Mouse (Mus musculus): ENCODE data around the gene Fancc.

Gene Fancc

DNA sequence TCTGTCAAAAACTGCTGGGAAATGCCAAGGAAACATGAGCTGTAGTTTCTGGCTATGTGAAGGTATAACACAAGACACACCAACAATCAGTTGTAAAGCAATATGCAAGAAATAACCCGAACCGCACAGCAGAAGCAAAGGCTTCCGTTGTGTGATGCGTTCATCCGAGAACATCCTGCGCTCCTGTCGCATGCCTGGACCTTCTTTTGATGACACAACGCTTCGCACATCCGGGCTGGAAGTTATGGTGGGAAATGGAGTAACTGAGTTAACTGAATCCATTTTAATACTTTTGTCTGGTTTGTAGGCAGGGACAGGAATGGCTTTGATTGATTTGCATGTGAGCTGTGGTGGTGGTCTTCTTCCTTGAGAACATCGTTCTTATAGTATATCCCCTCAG is 249.4 kb downstream of the Fancc start:
- DNase-seq (ENCODE audit: low read depth in 2 of 2, low spot score in 2 of 2), result no peak

DNA sequence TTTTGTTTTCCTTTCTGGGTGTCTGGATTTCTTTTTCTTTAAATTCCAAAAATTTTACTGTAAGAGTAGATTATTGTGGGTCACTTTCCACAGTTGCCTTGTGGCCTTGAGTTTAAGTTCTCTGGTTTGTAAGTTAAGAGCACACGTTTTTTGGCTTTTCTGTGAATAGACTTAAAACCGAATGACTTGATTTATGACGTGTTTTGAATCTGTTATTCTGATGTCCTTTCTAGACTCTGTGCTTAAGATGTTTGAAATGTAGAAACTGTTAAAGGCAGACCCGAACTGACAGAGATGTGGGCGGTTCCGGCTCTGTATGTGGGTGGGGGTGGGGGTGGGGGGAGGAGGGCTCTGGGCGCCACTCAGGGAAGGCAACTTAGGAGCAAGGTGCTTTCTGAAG is 250.0 kb downstream of the Fancc start:
- DNase-seq (ENCODE audit: low read depth in 2 of 2, low spot score in 2 of 2), result no peak

- no peak for DNase-seq (ENCODE audit: low read depth in 2 of 2, low spot score in 2 of 2)
Measured at GRCm38 (mm10) chr13:63246332-63246940, 250.6 kb downstream of the Fancc start.

GRCm38 (mm10) chr13:63245812-63246211 is 251.3 kb downstream of the Fancc start:
- DNase-seq (ENCODE audit: low read depth in 2 of 2, low spot score in 2 of 2), result no peak

- no peak for DNase-seq (ENCODE audit: low read depth in 2 of 2, low spot score in 2 of 2)
Measured at GRCm38 (mm10) chr13:63245218-63245617, 251.9 kb downstream of the Fancc start.

DNA sequence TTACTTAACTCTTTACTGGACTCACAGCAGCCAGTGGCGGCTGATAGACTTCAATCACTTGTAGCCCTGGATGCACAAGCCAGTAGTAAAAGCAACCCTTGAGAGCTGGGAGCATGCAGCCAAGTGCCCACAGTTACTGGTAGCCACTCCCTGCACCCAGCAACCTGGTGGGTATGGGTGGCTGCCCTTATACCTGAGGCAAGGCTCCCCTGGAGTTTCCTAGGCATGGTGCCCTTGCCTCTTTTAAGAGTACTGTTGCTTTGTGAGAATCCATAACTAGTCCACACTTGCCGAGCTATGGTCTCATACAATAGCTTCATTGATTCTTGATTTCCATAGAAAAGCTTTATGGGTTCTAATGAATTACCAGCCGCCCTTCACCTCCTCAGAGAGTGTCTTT is 252.7 kb downstream of the Fancc start:
- no peak for DNase-seq (ENCODE audit: low read depth in 2 of 2, low spot score in 2 of 2)

DNA sequence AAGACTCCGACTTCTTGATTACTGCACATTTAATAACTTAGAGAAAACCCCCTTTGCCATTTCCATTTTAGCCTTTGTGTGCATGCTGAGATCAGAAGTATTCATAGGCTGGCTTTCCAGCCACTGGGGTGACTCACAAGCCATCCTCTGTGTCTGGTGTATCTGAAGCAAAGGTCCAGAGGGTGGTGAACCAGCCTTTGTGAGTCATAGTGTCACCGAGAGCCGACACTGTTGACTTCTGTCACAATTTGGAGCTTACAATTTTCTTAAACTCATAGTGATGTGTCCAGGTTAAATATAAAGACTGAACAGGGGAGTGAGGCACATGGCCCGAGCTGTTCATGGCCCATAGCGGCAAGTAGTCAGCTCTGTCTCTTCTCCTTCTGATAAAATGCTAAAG is 253.5 kb downstream of the Fancc start:
- no peak for DNase-seq (ENCODE audit: low read depth in 2 of 2, low spot score in 2 of 2)

GRCm38 (mm10) chr13:63242401-63243192 is 254.5 kb downstream of the Fancc start:
- no peak for DNase-seq (ENCODE audit: low read depth in 2 of 2, low spot score in 2 of 2)

GRCm38 (mm10) chr13:63241665-63242064 is 255.4 kb downstream of the Fancc start:
- no peak for DNase-seq (ENCODE audit: low read depth in 2 of 2, low spot score in 2 of 2)

GRCm38 (mm10) chr13:63240835-63241234 is 256.2 kb downstream of the Fancc start:
- no peak for DNase-seq (ENCODE audit: low read depth in 2 of 2, low spot score in 2 of 2)

DNA sequence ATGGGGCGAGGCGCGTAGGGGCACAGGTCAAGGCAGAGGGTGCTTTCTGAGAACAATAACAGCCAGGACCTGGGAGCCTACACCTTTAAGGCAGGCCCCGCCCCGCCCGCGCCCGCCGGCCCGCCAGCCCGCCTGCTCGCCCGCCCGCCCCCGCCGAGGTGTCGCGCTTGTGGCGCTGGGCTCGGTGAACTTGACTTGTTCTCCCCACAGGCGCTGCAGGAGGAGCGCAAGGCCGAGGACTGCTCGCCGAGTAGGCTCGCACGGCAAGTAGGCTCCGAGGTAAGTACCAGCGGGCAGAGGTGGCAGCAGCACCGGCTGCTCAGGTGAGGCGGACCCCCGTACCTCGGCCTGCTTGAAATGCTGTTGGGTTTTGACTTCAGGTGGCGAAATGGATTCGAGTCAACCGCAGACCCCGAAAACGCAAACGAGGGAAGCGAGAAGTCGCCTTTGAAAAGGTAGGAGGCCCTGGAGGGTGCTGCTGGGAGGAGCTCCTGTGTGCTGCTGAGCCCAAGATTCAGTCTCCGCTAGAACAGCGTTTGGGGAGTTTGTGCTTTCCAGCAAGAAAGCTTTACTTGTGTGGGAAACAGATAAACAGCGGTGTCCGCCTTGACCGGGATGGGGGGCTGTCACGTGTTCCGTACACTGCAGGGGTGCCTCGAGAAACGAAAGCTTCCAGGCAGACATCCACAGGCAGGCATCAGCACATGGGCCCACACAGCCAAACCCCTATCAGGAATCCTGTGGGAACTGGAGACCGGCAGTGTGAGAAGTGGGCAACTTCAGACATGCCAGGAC is 257.0 kb downstream of the Fancc start:
- peak; percentile 69 for DNase-seq (ENCODE audit: low read depth in 2 of 2, low spot score in 2 of 2)

DNA sequence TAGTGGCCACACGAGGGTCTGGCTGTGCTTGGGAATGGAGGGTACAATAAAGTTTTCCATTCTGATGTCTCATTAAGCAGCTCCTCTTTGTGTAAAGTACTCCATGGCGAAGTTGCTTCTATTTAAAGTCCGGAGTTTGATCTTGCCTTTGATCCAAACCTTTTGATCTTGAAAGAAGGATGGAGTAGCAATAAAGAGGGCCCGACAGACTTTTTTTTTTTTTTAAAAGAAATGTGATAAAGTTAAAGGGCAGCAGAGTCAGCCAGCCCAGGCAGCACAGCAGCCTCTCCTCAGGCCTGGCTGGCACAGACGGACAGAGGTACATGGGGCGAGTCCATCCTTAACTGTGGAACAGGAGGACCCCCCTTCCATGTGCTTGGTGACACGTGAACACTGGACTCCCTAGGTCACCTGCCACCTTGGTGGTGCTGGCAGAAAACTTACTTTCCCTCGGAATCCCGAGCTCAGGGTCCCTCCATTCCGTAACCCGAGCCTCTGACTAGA is 257.7 kb downstream of the Fancc start:
- no peak for DNase-seq (ENCODE audit: low read depth in 2 of 2, low spot score in 2 of 2)

DNA sequence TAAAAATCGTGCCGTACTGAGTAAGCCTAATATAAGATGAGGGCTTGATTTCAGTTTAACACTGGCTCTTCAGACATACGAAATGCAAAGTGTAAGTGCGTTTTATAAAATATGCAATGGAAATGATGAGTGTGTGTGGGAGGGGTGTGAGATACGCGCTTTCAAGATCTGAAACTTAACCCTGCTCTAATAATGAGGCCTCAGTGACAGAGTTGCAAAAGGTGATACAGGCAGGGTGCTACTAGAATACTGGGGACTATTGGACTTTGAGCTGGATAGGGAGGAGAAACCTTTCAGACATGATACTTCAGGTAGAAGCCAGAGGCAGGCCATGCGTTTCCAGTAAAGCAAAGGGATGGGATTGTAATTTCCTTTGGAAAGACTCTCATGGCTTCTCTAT is 259.0 kb downstream of the Fancc start:
- no peak for DNase-seq (ENCODE audit: low read depth in 2 of 2, low spot score in 2 of 2)

GRCm38 (mm10) chr13:63236159-63236893 is 260.8 kb downstream of the Fancc start:
- DNase-seq (ENCODE audit: low read depth in 2 of 2, low spot score in 2 of 2), result no peak

- DNase-seq (ENCODE audit: low read depth in 2 of 2, low spot score in 2 of 2), result no peak
Measured at GRCm38 (mm10) chr13:63235551-63235950, 261.5 kb downstream of the Fancc start.

Data from CD8-positive naive resting alpha-beta T cell, adult 2 months (primary cell).